Mouse (Mus musculus): ENCODE measurements around the gene Kirrel3. TPM values are rescaled to one million over a fixed set of nuclear protein-coding genes. Genes with fewer than 3 reads are reported as not detected.

Kirrel3 gene
- polyA plus RNA-seq, 1 experiment from 2014 or later, result 0.94 TPM

GRCm38 (mm10) chr9:34507164-34507563, 21.5 kb downstream of the Kirrel3 start:
- no peak for DNase-seq (ENCODE audit: low spot score)

- no peak for DNase-seq (ENCODE audit: low spot score)
Observed at GRCm38 (mm10) chr9:34518861-34519260, 33.2 kb downstream of the Kirrel3 start.

- no peak for DNase-seq (ENCODE audit: low spot score)
Observed at GRCm38 (mm10) chr9:34520234-34520950, 34.7 kb downstream of the Kirrel3 start.

- no peak for DNase-seq (ENCODE audit: low spot score)
Observed at GRCm38 (mm10) chr9:34525695-34526094, 40.0 kb downstream of the Kirrel3 start.

GRCm38 (mm10) chr9:34538591-34539335, 53.1 kb downstream of the Kirrel3 start:
- no peak for DNase-seq (ENCODE audit: low spot score)

- DNase-seq (ENCODE audit: low spot score), result no peak
Observed at GRCm38 (mm10) chr9:34541908-34542307, 56.2 kb downstream of the Kirrel3 start.

- no peak for DNase-seq (ENCODE audit: low spot score)
Observed at GRCm38 (mm10) chr9:34555699-34556098, 70.0 kb downstream of the Kirrel3 start.

GRCm38 (mm10) chr9:34557846-34558245, 72.2 kb downstream of the Kirrel3 start:
- DNase-seq (ENCODE audit: low spot score), result no peak

- DNase-seq (ENCODE audit: low spot score), result no peak
Observed at GRCm38 (mm10) chr9:34558291-34558899, 72.7 kb downstream of the Kirrel3 start.

- DNase-seq (ENCODE audit: low spot score), result no peak
Observed at GRCm38 (mm10) chr9:34559102-34559501, 73.4 kb downstream of the Kirrel3 start.

GRCm38 (mm10) chr9:34561281-34561680, 75.6 kb downstream of the Kirrel3 start:
- no peak for DNase-seq (ENCODE audit: low spot score)

GRCm38 (mm10) chr9:34562437-34563000, 76.8 kb downstream of the Kirrel3 start:
- DNase-seq (ENCODE audit: low spot score), result no peak

- no peak for DNase-seq (ENCODE audit: low spot score)
Observed at GRCm38 (mm10) chr9:34573906-34574305, 88.2 kb downstream of the Kirrel3 start.

- no peak for DNase-seq (ENCODE audit: low spot score)
Observed at GRCm38 (mm10) chr9:34574611-34575010, 88.9 kb downstream of the Kirrel3 start.

GRCm38 (mm10) chr9:34579174-34579573, 93.5 kb downstream of the Kirrel3 start:
- no peak for DNase-seq (ENCODE audit: low spot score)

- no peak for DNase-seq (ENCODE audit: low spot score)
Observed at GRCm38 (mm10) chr9:34580059-34580458, 94.4 kb downstream of the Kirrel3 start.

- no peak for DNase-seq (ENCODE audit: low spot score)
Observed at GRCm38 (mm10) chr9:34582496-34582895, 96.8 kb downstream of the Kirrel3 start.

- DNase-seq (ENCODE audit: low spot score), result no peak
Observed at GRCm38 (mm10) chr9:34585487-34585886, 99.8 kb downstream of the Kirrel3 start.

GRCm38 (mm10) chr9:34586080-34586479, 100.4 kb downstream of the Kirrel3 start:
- DNase-seq (ENCODE audit: low spot score), result no peak

- no peak for DNase-seq (ENCODE audit: low spot score)
Observed at GRCm38 (mm10) chr9:34589799-34590198, 104.1 kb downstream of the Kirrel3 start.

GRCm38 (mm10) chr9:34592073-34592610, 106.4 kb downstream of the Kirrel3 start:
- DNase-seq (ENCODE audit: low spot score), result no peak

- no peak for DNase-seq (ENCODE audit: low spot score)
Observed at GRCm38 (mm10) chr9:34593889-34594288, 108.2 kb downstream of the Kirrel3 start.
